Mouse (Mus musculus) limb, embryonic 12.5 days (tissue): ENCODE measurements around the gene Gm17577. TPM values are rescaled to one million over a fixed set of nuclear protein-coding genes. Genes with fewer than 3 reads are reported as not detected.
"Not testable (repeated sequence)": the region's sequence is repeated elsewhere in the genome, so short reads cannot be mapped to it uniquely, and the experiment has no call there.

ENCODE experiments used
- ATAC-seq: fragments of 200-750 bp; cut with Nextera tagmentation; 2 replicates; pipeline ENCODE4 v1.8.0; 2017; ENCODE audit warnings: low read depth, moderate TSS enrichment; ENCODE audit not compliant: insufficient number of reproducible peaks, insufficient read depth, low FRiP score, low TSS enrichment
- H3K27ac ChIP-seq: fragments of 300-500 bp; sonication (generic); 2 replicates; pipeline ENCODE4 v1.5.1; 2016; ENCODE audit warnings: mild to moderate bottlenecking, moderate library complexity
- H3K27me3 ChIP-seq: fragments of 300-500 bp; sonication (generic); 2 replicates; pipeline ENCODE4 v1.6.1; 2016; ENCODE audit warnings: mild to moderate bottlenecking, moderate library complexity
- H3K36me3 ChIP-seq: fragments of 300-500 bp; sonication (generic); 2 replicates; pipeline ENCODE4 v1.6.1; 2016; ENCODE audit warnings: mild to moderate bottlenecking, moderate library complexity
- H3K4me1 ChIP-seq: fragments of 300-500 bp; sonication (generic); replicated peaks from 2 replicates; pipeline ENCODE4 v1.6.1; 2016
- H3K4me2 ChIP-seq: fragments of 300-500 bp; sonication (generic); 2 replicates; pipeline ENCODE4 v1.6.1; 2016; ENCODE audit warnings: mild to moderate bottlenecking, moderate library complexity
- H3K4me3 ChIP-seq: fragments of 300-500 bp; sonication (generic); replicated peaks from 2 replicates; pipeline ENCODE4 v1.5.1; 2016; ENCODE audit warnings: mild to moderate bottlenecking
- H3K9ac ChIP-seq: fragments of 300-500 bp; sonication (generic); replicated peaks from 2 replicates; pipeline ENCODE4 v1.6.1; 2016; ENCODE audit warnings: mild to moderate bottlenecking, moderate library complexity
- H3K9me3 ChIP-seq: fragments of 300-500 bp; sonication (generic); 2 replicates; pipeline ENCODE4 v1.6.1; 2016; ENCODE audit warnings: mild to moderate bottlenecking, moderate library complexity
- WGBS: fragments of 180-500 bp; shearing (Covaris S2); methylation state at CpG from one replicate; pipeline ENCODE4 v1.1.7; 2016; 5-methylcytosine and 5-hydroxymethylcytosine counted together
- polyA plus RNA-seq: library from polyadenylated mRNA; unstranded; fragments of >200 nt; fragmentation: Nextera tagmentation; extraction: Ambion mirVana; gene quantifications from 2 replicates; pipeline ENCODE4 v1.2.1, GENCODE M21; 2016

The Gm17577 gene
- not detected in 2 replicates for polyA plus RNA-seq

DNA sequence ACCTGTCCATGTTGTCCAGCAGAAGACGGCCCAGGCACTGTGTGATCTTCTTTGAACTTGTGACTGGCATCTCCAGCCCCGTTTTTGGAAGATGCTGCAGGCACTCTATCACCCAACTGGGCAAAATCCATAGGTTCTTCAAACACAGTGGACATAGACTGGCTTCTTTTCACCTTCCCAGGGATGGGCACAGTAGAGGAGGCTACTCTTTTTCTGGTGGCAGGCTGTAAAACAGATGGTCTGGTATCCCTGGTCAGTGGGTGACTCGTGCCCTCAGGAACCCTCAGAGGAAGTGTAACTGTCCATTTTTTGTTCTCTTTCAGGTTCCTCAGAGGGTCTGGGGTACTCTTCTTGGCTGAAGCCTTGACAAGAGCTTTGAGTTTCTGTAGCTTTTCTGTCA is at the start of gene Gm17577:
Gm17577 (minus strand) TSS at position 101 of the 400 bp plus-strand sequence.
- not testable (repeated sequence) for H3K9ac ChIP-seq, ATAC-seq, H3K4me1 ChIP-seq, H3K27me3 ChIP-seq, H3K9me3 ChIP-seq, H3K4me2 ChIP-seq, H3K4me3 ChIP-seq, H3K27ac ChIP-seq, H3K36me3 ChIP-seq
- WGBS = no CpG with 5 or more reads among the region's 3 CpGs

DNA sequence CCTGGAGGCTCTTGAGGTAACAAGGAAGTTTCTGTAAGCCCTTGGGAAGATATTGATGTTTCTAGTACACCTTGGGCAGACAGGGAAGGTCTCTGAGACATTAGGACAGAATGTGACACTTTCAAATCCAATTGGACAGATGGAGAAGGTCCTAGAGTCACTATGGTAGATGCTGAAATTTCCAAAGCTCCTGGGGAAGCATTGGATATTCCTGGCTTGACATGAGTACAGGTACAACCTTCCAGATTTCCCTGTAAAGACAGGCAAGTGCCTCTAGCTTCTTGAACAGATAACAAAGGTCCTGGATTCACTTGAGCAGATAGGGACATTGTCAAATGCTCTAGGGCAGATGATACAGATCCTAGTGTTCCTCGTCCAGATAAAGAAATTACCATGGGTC is 24.3 kb downstream of the Gm17577 start, which contains the start of gene Srsx:
Srsx (minus strand) TSS at position 101 of the 400 bp plus-strand sequence.
- not testable (repeated sequence) for H3K36me3 ChIP-seq, H3K9me3 ChIP-seq, H3K27me3 ChIP-seq, H3K4me1 ChIP-seq, H3K4me2 ChIP-seq, ATAC-seq, H3K9ac ChIP-seq, H3K4me3 ChIP-seq, H3K27ac ChIP-seq
- WGBS = 67% methylated on average over 1 of the region's 1 CpGs

Other genes with a start within 250 kb of the Gm17577 start
- not detected in 2 replicates for gene Gm17521, start 217.2 kb downstream of the Gm17577 start, polyA plus RNA-seq
- 23.0 and 23.9 TPM in 2 replicates for gene Cldn34c1, start 143.4 kb downstream of the Gm17577 start, polyA plus RNA-seq
- not detected in 2 replicates for gene Srsx, start 24.4 kb downstream of the Gm17577 start, polyA plus RNA-seq